ENCODE assay signal across 8 mouse cellular contexts in genomic region chr6:25688927-25689519, GRCm38 (mm10). TPM values are rescaled to one million over a fixed set of nuclear protein-coding genes. Genes with fewer than 3 reads are reported as not detected.
DNase-seq lines count a peak whose midpoint lies in the region; ATAC-seq lines count a peak whose summit lies in the region.

No protein-coding gene starts in this region.

- H3K27ac ChIP-seq in heart, embryonic 11.5 days (ENCODE audit: low read depth, low read length) = no peak overlapping the region
- no peak overlapping the region for H3K27ac ChIP-seq in forebrain, embryonic 12.5 days
- no peak overlapping the region for H3K27ac ChIP-seq in intestine, embryonic 16.5 days (ENCODE audit: low read length)
- no peak overlapping the region for H3K27ac ChIP-seq in midbrain, embryonic 13.5 days

- 0 out of 2 replicates have a peak, but pooled peaks have one; percentile 6 for ATAC-seq in heart, embryonic 11.5 days (replicated peaks; ENCODE audit: insufficient number of reproducible peaks, low FRiP score, low TSS enrichment)
- peak; percentile 58 for ATAC-seq in forebrain, embryonic 12.5 days (ENCODE audit: low FRiP score)
- ATAC-seq in intestine, embryonic 16.5 days = peak; percentile 51
- ATAC-seq in midbrain, embryonic 13.5 days = peak; percentile 55

- peak overlapping the region; percentile 69 for H3K9ac ChIP-seq in heart, embryonic 11.5 days (ENCODE audit: low read depth, low read length)
- peak overlapping the region; percentile 54 for H3K9ac ChIP-seq in forebrain, embryonic 12.5 days
- peak overlapping the region; percentile 32 for H3K9ac ChIP-seq in intestine, embryonic 16.5 days (ENCODE audit: low read depth, low read length)
- H3K9ac ChIP-seq in midbrain, embryonic 13.5 days (replicated peaks) = peak overlapping the region; percentile 67

- DNase-seq in heart, postnatal 4 days = no peak
- DNase-seq in adrenal gland, adult 18-20 months (ENCODE audit: low spot score in 2 of 2) = peak; percentile 3 to 18
- no peak for DNase-seq in spleen, adult 12 weeks (ENCODE audit: low spot score)
- DNase-seq in thymus, postnatal 25 days = no peak

- peak overlapping the region; percentile 76 for H3K4me2 ChIP-seq in heart, embryonic 11.5 days
- H3K4me2 ChIP-seq in forebrain, embryonic 12.5 days = peak overlapping the region; percentile 88
- H3K4me2 ChIP-seq in intestine, embryonic 16.5 days (ENCODE audit: low read depth, low read length) = peak overlapping the region; percentile 93
- peak overlapping the region; percentile 94 for H3K4me2 ChIP-seq in midbrain, embryonic 13.5 days (replicated peaks)

- no peaks in the 10 kb centered on the region for H3K9me3 ChIP-seq in heart, embryonic 11.5 days (replicated peaks; ENCODE audit: control insufficient read depth, low read length)
- no peaks in the 10 kb centered on the region for H3K9me3 ChIP-seq in forebrain, embryonic 12.5 days
- no peaks in the 10 kb centered on the region for H3K9me3 ChIP-seq in intestine, embryonic 16.5 days (ENCODE audit: control insufficient read depth, low read length)
- H3K9me3 ChIP-seq in midbrain, embryonic 13.5 days = no peaks in the 10 kb centered on the region

- H3K4me3 ChIP-seq in heart, embryonic 11.5 days (ENCODE audit: low read depth, low read length) = peak overlapping the region; percentile 64
- H3K4me3 ChIP-seq in forebrain, embryonic 12.5 days (replicated peaks) = peak overlapping the region; percentile 63
- peak overlapping the region; percentile 62 for H3K4me3 ChIP-seq in intestine, embryonic 16.5 days (ENCODE audit: low read length)
- H3K4me3 ChIP-seq in midbrain, embryonic 13.5 days (replicated peaks) = peak overlapping the region; percentile 66

- peaks cover 15% of the 10 kb centered on the region for H3K27me3 ChIP-seq in heart, embryonic 11.5 days (ENCODE audit: control insufficient read depth, insufficient read depth, low read length)
- peaks cover 15% of the 10 kb centered on the region for H3K27me3 ChIP-seq in forebrain, embryonic 12.5 days
- peaks cover 18% of the 10 kb centered on the region for H3K27me3 ChIP-seq in intestine, embryonic 16.5 days (replicated peaks; ENCODE audit: control insufficient read depth, insufficient read depth, low read length)
- H3K27me3 ChIP-seq in midbrain, embryonic 13.5 days = peaks cover 14% of the 10 kb centered on the region

- H3K36me3 ChIP-seq in heart, embryonic 11.5 days (ENCODE audit: control insufficient read depth, insufficient read depth, low read length) = no peaks in the 10 kb centered on the region
- no peaks in the 10 kb centered on the region for H3K36me3 ChIP-seq in forebrain, embryonic 12.5 days (replicated peaks)
- no peaks in the 10 kb centered on the region for H3K36me3 ChIP-seq in intestine, embryonic 16.5 days (ENCODE audit: control insufficient read depth, insufficient read depth, low read length)
- H3K36me3 ChIP-seq in midbrain, embryonic 13.5 days = no peaks in the 10 kb centered on the region

- 1% methylated on average over 25 of the region's 25 CpGs for WGBS in heart, embryonic 11.5 days (ENCODE audit: insufficient replicate concordance)
- WGBS in forebrain, embryonic 12.5 days = under 1% methylated on average over 25 of the region's 25 CpGs
- WGBS in intestine, embryonic 16.5 days = 2% methylated on average over 25 of the region's 25 CpGs
- WGBS in midbrain, embryonic 13.5 days = 1% methylated on average over 25 of the region's 25 CpGs

- H3K4me1 ChIP-seq in heart, embryonic 11.5 days (ENCODE audit: control insufficient read depth, insufficient read depth, low read length) = no peaks in the 10 kb centered on the region
- H3K4me1 ChIP-seq in forebrain, embryonic 12.5 days = peaks cover 13% of the 10 kb centered on the region
- peaks cover 9% of the 10 kb centered on the region for H3K4me1 ChIP-seq in intestine, embryonic 16.5 days (ENCODE audit: control insufficient read depth, insufficient read depth, low read length)
- peaks cover 16% of the 10 kb centered on the region for H3K4me1 ChIP-seq in midbrain, embryonic 13.5 days (replicated peaks)

RNA-seq across cellular contexts. Expression of gene Gpr37, which starts 1.5 kb away (rescaled TPM):
- 0.59 and 0.65 TPM in 2 replicates for polyA plus RNA-seq in heart, embryonic 11.5 days (2014; fragmentation: Nextera tagmentation; extraction: Ambion mirVana)
- under 1 TPM; 0.21 to 0.68 TPM for total RNA-seq in heart, postnatal 4 days (2021)
- total RNA-seq in adrenal gland, adult 18-20 months (2021) = under 1 TPM in 1 of 2 experiments, not detected in 1; 0.10 TPM
- 1.4 and 1.7 TPM in 2 replicates for polyA plus RNA-seq in forebrain, embryonic 12.5 days (2016; fragmentation: Nextera tagmentation; extraction: Ambion mirVana)
- polyA plus RNA-seq in intestine, embryonic 16.5 days (2015; fragmentation: Nextera tagmentation; extraction: Ambion mirVana) = 0.40 and 0.45 TPM in 2 replicates
- 1.4 and 2.5 TPM in 2 replicates for polyA plus RNA-seq in midbrain, embryonic 13.5 days (2015; fragmentation: Nextera tagmentation; extraction: Ambion mirVana)

Comparison
In these comparisons a context has a peak if more than half of its experiments do, and no peak if none do; other contexts are left out.
1. ATAC-seq: peak in every context shown above with its lines; median percentile 58 in forebrain, embryonic 12.5 days; 55 in midbrain, embryonic 13.5 days; 51 in intestine, embryonic 16.5 days; 6 in heart, embryonic 11.5 days.
2. DNase-seq: peak in adrenal gland, adult 18-20 months (2 of 2); none in heart, postnatal 4 days (single experiment), spleen, adult 12 weeks (single experiment) and thymus, postnatal 25 days (single experiment).
3. Peak in every context shown above with its lines, with median percentiles within 50 percentile points of each other: H3K4me2 ChIP-seq, H3K4me3 ChIP-seq and H3K9ac ChIP-seq.